Mouse (Mus musculus) intestine, embryonic 15.5 days (tissue): ENCODE data around the gene Pdss2. TPM values are rescaled to one million over a fixed set of nuclear protein-coding genes. Genes with fewer than 3 reads are reported as not detected.

Experiments used
- ATAC-seq: fragments of 200-750 bp; cut with Nextera tagmentation; 2 replicates; pipeline ENCODE4 v1.8.0; 2017; ENCODE audit warnings: moderate TSS enrichment, moderate library complexity
- H3K27ac ChIP-seq: fragments of 300-500 bp; sonication (generic); 2 replicates; pipeline ENCODE4 v1.5.1; 2015; ENCODE audit warnings: mild to moderate bottlenecking, inconsistent platforms
- H3K27me3 ChIP-seq: fragments of 300-500 bp; sonication (generic); replicated peaks from 2 replicates; pipeline ENCODE4 v1.6.1; 2015; ENCODE audit warnings: inconsistent platforms
- H3K36me3 ChIP-seq: fragments of 300-500 bp; sonication (generic); 2 replicates; pipeline ENCODE4 v1.6.1; 2015; ENCODE audit warnings: inconsistent platforms
- H3K4me1 ChIP-seq: fragments of 300-500 bp; sonication (generic); replicated peaks from 2 replicates; pipeline ENCODE4 v1.6.1; 2015; ENCODE audit warnings: inconsistent platforms
- H3K4me2 ChIP-seq: fragments of 300-500 bp; sonication (generic); replicated peaks from 2 replicates; pipeline ENCODE4 v1.6.1; 2015; ENCODE audit warnings: mild to moderate bottlenecking, inconsistent platforms
- H3K4me3 ChIP-seq: fragments of 300-500 bp; sonication (generic); replicated peaks from 2 replicates; pipeline ENCODE4 v1.5.1; 2015; ENCODE audit warnings: inconsistent platforms
- H3K9ac ChIP-seq: fragments of 300-500 bp; sonication (generic); 2 replicates; pipeline ENCODE4 v1.6.1; 2015; ENCODE audit warnings: inconsistent platforms
- H3K9me3 ChIP-seq: fragments of 300-500 bp; sonication (generic); 2 replicates; pipeline ENCODE4 v1.6.1; 2016; ENCODE audit warnings: inconsistent platforms
- WGBS: fragments of 180-500 bp; shearing (Covaris S2); methylation state at CpG from one replicate; pipeline ENCODE4 v1.1.7; 2015; 5-methylcytosine and 5-hydroxymethylcytosine counted together
- polyA plus RNA-seq: library from polyadenylated mRNA; unstranded; fragments of >200 nt; fragmentation: Nextera tagmentation; extraction: Ambion mirVana; gene quantifications from 2 replicates; pipeline ENCODE4 v1.2.1, GENCODE M21; 2015

The Pdss2 gene
- 14.8 and 17.2 TPM in 2 replicates for polyA plus RNA-seq

GRCm38 (mm10) chr10:43220910-43221625, at the start of gene Pdss2:
Gene Pdss2, plus strand, starts transcription at chr10:43221486.
- Histone ChIP-seq H3K4me3 (peak within 1 kb of the TSS; percentile 66), H3K27me3 (no peaks in the 10 kb centered on the region), H3K4me1 (peaks cover 6% of the 10 kb centered on the region; the same call in 1 of the 2 replicates), H3K4me2 (peak within 1 kb of the TSS; percentile 77), H3K27ac (peak within 1 kb of the TSS; percentile 89), H3K36me3 (no peaks in the 10 kb centered on the region), H3K9me3 (no peaks in the 10 kb centered on the region), H3K9ac (peak within 1 kb of the TSS; percentile 72)
- under 1% methylated on average over 50 of the region's 50 CpGs for whole genome bisulfite sequencing
- ATAC-seq, result peak; percentile 98

GRCm38 (mm10) chr10:43172066-43172465, 49.2 kb upstream of the Pdss2 start:
- Histone ChIP-seq H3K4me1 (0 out of 2 replicates have a peak, but pooled peaks cover 15% of the 10 kb centered on the region), H3K9me3 (no peaks in the 10 kb centered on the region), H3K27me3 (peaks cover 28% of the 10 kb centered on the region), H3K4me2 (peak overlapping the region; percentile 95), H3K4me3 (no peak overlapping the region), H3K36me3 (no peaks in the 10 kb centered on the region), H3K27ac (no peak overlapping the region), H3K9ac (no peak overlapping the region)
- no peak for ATAC-seq
- WGBS, result 11% methylated on average over 7 of the region's 7 CpGs

GRCm38 (mm10) chr10:43172554-43172953, 48.7 kb upstream of the Pdss2 start:
- H3K36me3 ChIP-seq, result no peaks in the 10 kb centered on the region
- H3K27ac ChIP-seq, result no peak overlapping the region
- H3K9ac ChIP-seq, result no peak overlapping the region
- peak overlapping the region; percentile 95 for H3K4me2 ChIP-seq
- H3K9me3 ChIP-seq, result no peaks in the 10 kb centered on the region
- 10% methylated on average over 8 of the region's 8 CpGs for WGBS
- ATAC-seq, result no peak
- peak overlapping the region; percentile 72 for H3K4me3 ChIP-seq
- H3K27me3 ChIP-seq, result peaks cover 28% of the 10 kb centered on the region
- H3K4me1 ChIP-seq, result 0 out of 2 replicates have a peak, but pooled peaks cover 15% of the 10 kb centered on the region

- H3K4me2 ChIP-seq, result peak overlapping the region; percentile 95
- no peaks in the 10 kb centered on the region for H3K36me3 ChIP-seq
- under 1% methylated on average over 53 of the region's 53 CpGs for WGBS
- peaks cover 28% of the 10 kb centered on the region for H3K27me3 ChIP-seq
- H3K27ac ChIP-seq, result 0 out of 2 replicates have a peak overlapping the region, but pooled peaks have one; percentile 32
- H3K4me1 ChIP-seq, result 0 out of 2 replicates have a peak, but pooled peaks cover 15% of the 10 kb centered on the region
- ATAC-seq, result peak; percentile 67; the same call in 1 of the 2 replicates
- no peaks in the 10 kb centered on the region for H3K9me3 ChIP-seq
- H3K9ac ChIP-seq, result peak overlapping the region; percentile 62
- H3K4me3 ChIP-seq, result peak overlapping the region; percentile 72
These were observed 48.0 kb upstream of the Pdss2 start for GRCm38 (mm10) chr10:43173141-43173827.

GRCm38 (mm10) chr10:43173828-43174325, 47.4 kb upstream of the Pdss2 start:
- Histone ChIP-seq H3K4me1 (0 out of 2 replicates have a peak, but pooled peaks cover 15% of the 10 kb centered on the region), H3K9ac (peak overlapping the region; percentile 62), H3K9me3 (no peaks in the 10 kb centered on the region), H3K4me3 (peak overlapping the region; percentile 72), H3K36me3 (no peaks in the 10 kb centered on the region), H3K4me2 (peak overlapping the region; percentile 95), H3K27ac (peak overlapping the region; percentile 65), H3K27me3 (peaks cover 28% of the 10 kb centered on the region)
- under 1% methylated on average over 35 of the region's 38 CpGs for WGBS
- peak; percentile 55 for ATAC-seq

- H3K27ac ChIP-seq, result peak within 1 kb of the TSS; percentile 65
- no peaks in the 10 kb centered on the region for H3K36me3 ChIP-seq
- under 1% methylated on average over 87 of the region's 91 CpGs for WGBS
- H3K4me1 ChIP-seq, result 0 out of 2 replicates have a peak, but pooled peaks cover 15% of the 10 kb centered on the region
- no peaks in the 10 kb centered on the region for H3K9me3 ChIP-seq
- peak within 1 kb of the TSS; percentile 62 for H3K9ac ChIP-seq
- H3K27me3 ChIP-seq, result peaks cover 33% of the 10 kb centered on the region
- peak within 1 kb of the TSS; percentile 95 for H3K4me2 ChIP-seq
- peak; percentile 85 for ATAC-seq
- peak within 1 kb of the TSS; percentile 72 for H3K4me3 ChIP-seq
These were observed 46.7 kb upstream of the Pdss2 start, which contains the start of the genes Sobp and 9030612E09Rik for GRCm38 (mm10) chr10:43174326-43175155. Gene Sobp, minus strand, starts transcription at chr10:43174530. Gene 9030612E09Rik, plus strand, starts transcription at chr10:43174704.

- H3K4me3 ChIP-seq, result peak overlapping the region; percentile 72
- 0 out of 2 replicates have a peak, but pooled peaks cover 15% of the 10 kb centered on the region for H3K4me1 ChIP-seq
- H3K9me3 ChIP-seq, result no peaks in the 10 kb centered on the region
- WGBS, result 2% methylated on average over 18 of the region's 18 CpGs
- peak overlapping the region; percentile 62; the same call in 1 of the 2 replicates for H3K9ac ChIP-seq
- peak; percentile 18 for ATAC-seq
- H3K36me3 ChIP-seq, result no peaks in the 10 kb centered on the region
- H3K27me3 ChIP-seq, result peaks cover 33% of the 10 kb centered on the region
- peak overlapping the region; percentile 95 for H3K4me2 ChIP-seq
- 0 out of 2 replicates have a peak overlapping the region, but pooled peaks have one; percentile 65 for H3K27ac ChIP-seq
These were observed 46.1 kb upstream of the Pdss2 start for GRCm38 (mm10) chr10:43175156-43175601.

GRCm38 (mm10) chr10:43180313-43180912, 40.9 kb upstream of the Pdss2 start:
- Histone ChIP-seq H3K4me1 (no peaks in the 10 kb centered on the region), H3K9me3 (no peaks in the 10 kb centered on the region), H3K4me2 (no peak overlapping the region), H3K4me3 (no peak overlapping the region), H3K9ac (no peak overlapping the region), H3K27me3 (peaks cover 12% of the 10 kb centered on the region), H3K27ac (no peak overlapping the region), H3K36me3 (no peaks in the 10 kb centered on the region)
- no peak for ATAC-seq
- WGBS, result 63% methylated on average over 5 of the region's 5 CpGs

GRCm38 (mm10) chr10:43200206-43200605, 21.1 kb upstream of the Pdss2 start:
- Histone ChIP-seq H3K9ac (no peak overlapping the region), H3K27ac (no peak overlapping the region), H3K9me3 (no peaks in the 10 kb centered on the region), H3K36me3 (no peaks in the 10 kb centered on the region), H3K4me3 (no peak overlapping the region), H3K4me2 (no peak overlapping the region), H3K27me3 (no peaks in the 10 kb centered on the region), H3K4me1 (no peaks in the 10 kb centered on the region)
- ATAC-seq, result no peak
- 85% methylated on average over 2 of the region's 2 CpGs for WGBS

GRCm38 (mm10) chr10:43203865-43204264, 17.4 kb upstream of the Pdss2 start:
- no peak overlapping the region for H3K27ac ChIP-seq
- 80% methylated on average over 3 of the region's 3 CpGs for WGBS
- H3K4me1 ChIP-seq, result no peaks in the 10 kb centered on the region
- no peak overlapping the region for H3K9ac ChIP-seq
- no peak for ATAC-seq
- H3K36me3 ChIP-seq, result no peaks in the 10 kb centered on the region
- no peak overlapping the region for H3K4me2 ChIP-seq
- H3K9me3 ChIP-seq, result no peaks in the 10 kb centered on the region
- H3K27me3 ChIP-seq, result no peaks in the 10 kb centered on the region
- H3K4me3 ChIP-seq, result no peak overlapping the region

GRCm38 (mm10) chr10:43211866-43212265, 9.4 kb upstream of the Pdss2 start:
- 37% methylated on average over 6 of the region's 6 CpGs for WGBS
- ATAC-seq, result no peak

More at GRCm38 (mm10) chr10:43211866-43212265, 9.4 kb upstream of the Pdss2 start:
- H3K9me3 ChIP-seq, result no peaks in the 10 kb centered on the region
- H3K27ac ChIP-seq, result no peak overlapping the region
- no peak overlapping the region for H3K9ac ChIP-seq
- no peak overlapping the region for H3K4me2 ChIP-seq
- no peak overlapping the region for H3K4me3 ChIP-seq
- no peaks in the 10 kb centered on the region for H3K4me1 ChIP-seq
- H3K36me3 ChIP-seq, result no peaks in the 10 kb centered on the region
- no peaks in the 10 kb centered on the region for H3K27me3 ChIP-seq
